Comparison of ENCODE assay signal across 14 mouse cellular contexts in genomic region chr10:122587541-122587940, GRCm38 (mm10).
"Had no signal": no experiment of that assay in that cellular context is flagged by ENCODE, and none has a peak within 500 bp of the region (broad histone marks: within the 10 kb centered on the region; RNA-seq: fewer than 3 reads in every experiment).

No protein-coding gene starts in this region.

- H3K9me3 ChIP-seq: limb, embryonic 15.5 days; liver, embryonic 12.5 days; lung, embryonic 15.5 days; megakaryocyte, embryonic 14.5 days; midbrain, embryonic 12.5 days; neural tube, embryonic 12.5 days had no signal

- H3K4me2 ChIP-seq: limb, embryonic 15.5 days; liver, embryonic 12.5 days; lung, embryonic 15.5 days; midbrain, embryonic 12.5 days; neural tube, embryonic 12.5 days had no signal

- H3K36me3 ChIP-seq: limb, embryonic 15.5 days; liver, embryonic 12.5 days; lung, embryonic 15.5 days; midbrain, embryonic 12.5 days; neural tube, embryonic 12.5 days had no signal

- DNase-seq: kidney, adult 18-20 months; kidney, postnatal 10 days; left cerebral cortex, postnatal 4 days; lung, postnatal 14 days; thymus, postnatal 4 days had no signal

- H3K4me3 ChIP-seq: limb, embryonic 15.5 days; liver, embryonic 12.5 days; lung, embryonic 15.5 days; megakaryocyte, embryonic 14.5 days; midbrain, embryonic 12.5 days; neural tube, embryonic 12.5 days had no signal

- H3K9ac ChIP-seq: limb, embryonic 15.5 days; liver, embryonic 12.5 days; lung, embryonic 15.5 days; midbrain, embryonic 12.5 days; neural tube, embryonic 12.5 days had no signal

- ATAC-seq: liver, embryonic 12.5 days; midbrain, embryonic 16.5 days had no signal

- H3K27ac ChIP-seq: limb, embryonic 15.5 days; liver, embryonic 12.5 days; lung, embryonic 15.5 days; macrophage; midbrain, embryonic 12.5 days; neural tube, embryonic 12.5 days; stomach, postnatal 0 days had no signal

- H3K4me1 ChIP-seq: limb, embryonic 15.5 days; liver, embryonic 12.5 days; lung, embryonic 15.5 days; megakaryocyte, embryonic 14.5 days; midbrain, embryonic 12.5 days; neural tube, embryonic 12.5 days had no signal

- H3K27me3 ChIP-seq: limb, embryonic 15.5 days; liver, embryonic 12.5 days; lung, embryonic 15.5 days; megakaryocyte, embryonic 14.5 days; midbrain, embryonic 12.5 days; neural tube, embryonic 12.5 days had no signal
